Mouse (Mus musculus) embryonic fibroblast, embryonic 13.5 days (primary cell): Measurements from ENCODE around the gene Serpina6.

Source experiments
- CTCF ChIP-seq: IDR thresholded peaks from 2 replicates; pipeline ENCODE4 v1.5.1; 2011; ENCODE audit warnings: mild to moderate bottlenecking, control low read depth, low read length, moderate library complexity, borderline replicate concordance; ENCODE audit not compliant: insufficient read depth
- POLR2A ChIP-seq: IDR thresholded peaks from 2 replicates; pipeline ENCODE4 v1.6.1; 2011; ENCODE audit warnings: low read depth, mild to moderate bottlenecking, control low read depth, low read length, moderate library complexity

DNA sequence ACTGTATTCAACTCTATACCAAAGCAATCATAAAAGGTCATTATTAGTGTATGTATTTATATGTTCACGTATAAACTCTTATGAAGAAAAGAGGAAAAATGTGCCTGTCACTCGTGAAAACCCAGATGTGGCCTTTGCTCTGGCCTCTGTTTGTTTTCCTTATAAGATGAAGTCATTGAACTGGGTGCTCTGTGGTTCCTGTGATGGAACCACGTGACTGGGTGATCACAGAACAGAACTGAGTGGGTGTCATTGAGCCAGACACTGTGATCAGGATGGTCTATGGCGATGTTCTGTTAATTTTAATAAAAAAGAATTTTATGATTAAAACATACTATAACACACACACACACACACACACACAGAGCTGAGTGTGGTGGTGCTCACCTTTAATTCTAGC lies 41.3 kb downstream of the Serpina6 start:
- TF ChIP-seq CTCF (no peak), POLR2A (no peak)
